Mouse (Mus musculus): Measurements from ENCODE around the gene Kif1b.

Gene Kif1b

GRCm38 (mm10) chr4:149314275-149314837 is 6.9 kb upstream of the Kif1b start:
- no peak for DNase-seq (ENCODE audit: low spot score in 2 of 2)

GRCm38 (mm10) chr4:149313558-149314253 is 6.2 kb upstream of the Kif1b start:
- no peak for DNase-seq (ENCODE audit: low spot score in 2 of 2)

GRCm38 (mm10) chr4:149311996-149312395 is 4.5 kb upstream of the Kif1b start:
- DNase-seq (ENCODE audit: low spot score in 2 of 2) = no peak

GRCm38 (mm10) chr4:149308491-149308820 is 963 bp upstream of the Kif1b start:
- no peak for DNase-seq (ENCODE audit: low spot score in 2 of 2)

GRCm38 (mm10) chr4:149306712-149307595 is 539 bp downstream of the Kif1b start:
- peak; percentile 13 to 35 for DNase-seq (ENCODE audit: low spot score in 2 of 2)

- no peak for DNase-seq (ENCODE audit: low spot score in 2 of 2)
Measured at GRCm38 (mm10) chr4:149305761-149306711, 1.5 kb downstream of the Kif1b start.

- no peak for DNase-seq (ENCODE audit: low spot score in 2 of 2)
Measured at GRCm38 (mm10) chr4:149304466-149304865, 3.0 kb downstream of the Kif1b start.

- DNase-seq (ENCODE audit: low spot score in 2 of 2) = no peak
Measured at GRCm38 (mm10) chr4:149303502-149303901, 4.0 kb downstream of the Kif1b start.

- DNase-seq (ENCODE audit: low spot score in 2 of 2) = no peak
Measured at GRCm38 (mm10) chr4:149302751-149303150, 4.7 kb downstream of the Kif1b start.

- no peak for DNase-seq (ENCODE audit: low spot score in 2 of 2)
Measured at GRCm38 (mm10) chr4:149302136-149302535, 5.4 kb downstream of the Kif1b start.

GRCm38 (mm10) chr4:149296501-149296900 is 11.0 kb downstream of the Kif1b start:
- no peak for DNase-seq (ENCODE audit: low spot score in 2 of 2)

GRCm38 (mm10) chr4:149292984-149293383 is 14.5 kb downstream of the Kif1b start:
- no peak for DNase-seq (ENCODE audit: low spot score in 2 of 2)

GRCm38 (mm10) chr4:149291061-149291460 is 16.4 kb downstream of the Kif1b start:
- DNase-seq (ENCODE audit: low spot score in 2 of 2) = no peak

- no peak for DNase-seq (ENCODE audit: low spot score in 2 of 2)
Measured at GRCm38 (mm10) chr4:149290157-149290750, 17.2 kb downstream of the Kif1b start.

- no peak for DNase-seq (ENCODE audit: low spot score in 2 of 2)
Measured at GRCm38 (mm10) chr4:149286287-149287137, 21.0 kb downstream of the Kif1b start.

GRCm38 (mm10) chr4:149285691-149286090 is 21.8 kb downstream of the Kif1b start:
- no peak for DNase-seq (ENCODE audit: low spot score in 2 of 2)

- no peak for DNase-seq (ENCODE audit: low spot score in 2 of 2)
Measured at GRCm38 (mm10) chr4:149283018-149283417, 24.5 kb downstream of the Kif1b start.

- no peak for DNase-seq (ENCODE audit: low spot score in 2 of 2)
Measured at GRCm38 (mm10) chr4:149282025-149282738, 25.3 kb downstream of the Kif1b start.

- no peak for DNase-seq (ENCODE audit: low spot score in 2 of 2)
Measured at GRCm38 (mm10) chr4:149277571-149277970, 29.9 kb downstream of the Kif1b start.

GRCm38 (mm10) chr4:149273128-149273527 is 34.4 kb downstream of the Kif1b start:
- no peak for DNase-seq (ENCODE audit: low spot score in 2 of 2)
